Mouse (Mus musculus): ENCODE measurements around the gene Fancg. TPM values are rescaled to one million over a fixed set of nuclear protein-coding genes. Genes with fewer than 3 reads are reported as not detected.

Gene Fancg
- total and polyA plus RNA-seq, 3 experiments, result 13.2 to 18.7 (median 13.7) TPM

GRCm38 (mm10) chr4:43002756-43003439 is 7.4 kb downstream of the Fancg start:
- dilution Hi-C loops (cut with MboI; ENCODE audit: extremely low pct_ligation_motif_present, extremely low pct_unique_long_range_greater_than_20kb, low sequenced_read_pairs), result no loop called here
- Histone ChIP-seq H3K27me3 (replicated peaks) (no peaks in the 10 kb centered on the region), H3K27ac (ENCODE audit: insufficient read depth, low read depth) (no peak overlapping the region), H3K9me3 (replicated peaks; ENCODE audit: low read length) (no peaks in the 10 kb centered on the region), H3K4me1 (ENCODE audit: control insufficient read depth in 1 of 2, insufficient read depth in 2 of 2) (peaks cover 0 to 7% of the 10 kb centered on the region in 2 experiments; a peak in 2 of 4 replicates), H3K9ac (ENCODE audit: insufficient read depth, low read depth) (no peak overlapping the region), H3K36me3 (replicated peaks in 1 of 2; ENCODE audit: control insufficient read depth in 1 of 2, insufficient read depth in 1 of 2, low read length in 1 of 2) (peaks cover 25 to 58% of the 10 kb centered on the region in 2 experiments), H3K4me3 (replicated peaks in 1 of 3; ENCODE audit: low read depth in 2 of 3, low read length in 2 of 3, poor library complexity in 1 of 3) (no peak overlapping the region), H3K79me2 (replicated peaks; ENCODE audit: control insufficient read depth, extremely low read depth, insufficient read depth, poor library complexity, severe bottlenecking) (peaks cover 20% of the 10 kb centered on the region), H3K4me2 (ENCODE audit: insufficient read depth, low read depth, poor library complexity, severe bottlenecking) (no peak overlapping the region)
- in situ Hi-C loops (cut with MboI; ENCODE audit: low pct_ligation_motif_present, low pct_unique_long_range_greater_than_20kb, low sequenced_read_pairs), result loop anchor here (25.0 kb wide), 1 partner anchor 559 kb away; the partner anchor contains the start of genes Creb3 and Tln1
- DNase-seq (ENCODE audit: extremely low read depth), result no peak
- TF ChIP-seq POLR2AphosphoS2 (IDR thresholded peaks at IDR 0.05; ENCODE audit: low read depth, low read length), result no peak
- TF ChIP-seq RAD21 (IDR thresholded peaks at IDR 0.05; ENCODE audit: low read depth, low read length), result no peak
- no peak for TF ChIP-seq CTCF (conservative IDR thresholded peaks at IDR 0.05 in 1 of 2, IDR thresholded peaks at IDR 0.05 in 1 of 2; ENCODE audit: low read depth in 2 of 2, low read length in 2 of 2)
- no peak for TF ChIP-seq EP300 (IDR thresholded peaks at IDR 0.05; ENCODE audit: low read length)
- TF ChIP-seq RCOR1 (conservative IDR thresholded peaks at IDR 0.05; ENCODE audit: low read depth, low read length), result no peak
- no peak for TF ChIP-seq E2F4 (IDR thresholded peaks at IDR 0.05; ENCODE audit: insufficient replicate concordance, low read depth, low read length)
- no peak for TF ChIP-seq CHD2 (IDR thresholded peaks at IDR 0.05; ENCODE audit: low read length)
- no peak for TF ChIP-seq GABPA (IDR thresholded peaks at IDR 0.05; ENCODE audit: insufficient replicate concordance, low read depth, low read length)
- TF ChIP-seq BHLHE40 (IDR thresholded peaks at IDR 0.05; ENCODE audit: low read depth, low read length), result no peak
- TF ChIP-seq MXI1 (IDR thresholded peaks at IDR 0.05; ENCODE audit: low read depth, low read length), result no peak
- TF ChIP-seq MAZ (IDR thresholded peaks at IDR 0.05; ENCODE audit: low read depth, low read length), result no peak
- no peak for TF ChIP-seq MAX (IDR thresholded peaks at IDR 0.05; ENCODE audit: low read length)
- TF ChIP-seq TCF12 (IDR thresholded peaks at IDR 0.05; ENCODE audit: low read depth, low read length), result no peak
- TF ChIP-seq UBTF (IDR thresholded peaks at IDR 0.05; ENCODE audit: low read depth, low read length), result no peak

GRCm38 (mm10) chr4:43001272-43001671 is 9.0 kb downstream of the Fancg start:
- dilution Hi-C loops (cut with MboI; ENCODE audit: extremely low pct_ligation_motif_present, extremely low pct_unique_long_range_greater_than_20kb, low sequenced_read_pairs), result no loop called here
- TF ChIP-seq JUND (conservative IDR thresholded peaks at IDR 0.05; ENCODE audit: low read depth, low read length) (no peak), NRF1 (IDR thresholded peaks at IDR 0.05; ENCODE audit: low read depth, low read length) (no peak), CHD2 (IDR thresholded peaks at IDR 0.05; ENCODE audit: low read length) (no peak), MAFK (IDR thresholded peaks at IDR 0.05; ENCODE audit: insufficient replicate concordance, low read length) (no peak), ZC3H11A (IDR thresholded peaks at IDR 0.05; ENCODE audit: low read depth, low read length) (no peak), SMC3 (IDR thresholded peaks at IDR 0.05; ENCODE audit: low read depth, low read length) (no peak), IRF4 (IDR thresholded peaks at IDR 0.05; ENCODE audit: low read depth, low read length) (no peak), POLR2A (IDR thresholded peaks at IDR 0.05; ENCODE audit: low read depth, low read length) (no peak), CHD1 (IDR thresholded peaks at IDR 0.05; ENCODE audit: low read depth, low read length) (no peak), MAZ (IDR thresholded peaks at IDR 0.05; ENCODE audit: low read depth, low read length) (no peak)
- no peaks in the 10 kb centered on the region for H3K9me3 ChIP-seq (replicated peaks; ENCODE audit: low read length)
- peaks cover 34% of the 10 kb centered on the region for H3K79me2 ChIP-seq (replicated peaks; ENCODE audit: control insufficient read depth, extremely low read depth, insufficient read depth, poor library complexity, severe bottlenecking)
- in situ Hi-C loops (cut with MboI; ENCODE audit: low pct_ligation_motif_present, low pct_unique_long_range_greater_than_20kb, low sequenced_read_pairs), result loop anchor here (25.0 kb wide), 1 partner anchor 561 kb away; the partner anchor contains the start of genes Creb3 and Tln1
- H3K4me2 ChIP-seq (ENCODE audit: insufficient read depth, low read depth, poor library complexity, severe bottlenecking), result no peak overlapping the region
- no peak overlapping the region for H3K4me3 ChIP-seq (replicated peaks in 1 of 3; ENCODE audit: low read depth in 2 of 3, low read length in 2 of 3, poor library complexity in 1 of 3)
- peaks cover 18 to 54% of the 10 kb centered on the region in 2 experiments for H3K36me3 ChIP-seq (replicated peaks in 1 of 2; ENCODE audit: control insufficient read depth in 1 of 2, insufficient read depth in 1 of 2, low read length in 1 of 2)
- no peak overlapping the region for H3K27ac ChIP-seq (ENCODE audit: insufficient read depth, low read depth)
- no peak overlapping the region for H3K9ac ChIP-seq (ENCODE audit: insufficient read depth, low read depth)
- peaks cover 0 to 19% of the 10 kb centered on the region in 2 experiments; a peak in 2 of 4 replicates for H3K4me1 ChIP-seq (ENCODE audit: control insufficient read depth in 1 of 2, insufficient read depth in 2 of 2)
- no peak for DNase-seq (ENCODE audit: extremely low read depth)
- no peaks in the 10 kb centered on the region for H3K27me3 ChIP-seq (replicated peaks)
